Mouse (Mus musculus) midbrain, embryonic 13.5 days (tissue): ENCODE measurements around the gene Olfr893. TPM values are rescaled to one million over a fixed set of nuclear protein-coding genes. Genes with fewer than 3 reads are reported as not detected.
"Not testable (repeated sequence)": the region's sequence is repeated elsewhere in the genome, so short reads cannot be mapped to it uniquely, and the experiment has no call there.

Experiments
- ATAC-seq: fragments of 200-750 bp; cut with Nextera tagmentation; 2 replicates; pipeline ENCODE4 v1.8.0; 2017; ENCODE audit warnings: mild to moderate bottlenecking, moderate TSS enrichment, moderate library complexity
- H3K27ac ChIP-seq: fragments of 300-500 bp; sonication (generic); 2 replicates; pipeline ENCODE4 v1.5.1; 2015; ENCODE audit warnings: inconsistent platforms, mild to moderate bottlenecking, moderate library complexity
- H3K27me3 ChIP-seq: fragments of 300-500 bp; sonication (generic); 2 replicates; pipeline ENCODE4 v1.6.1; 2015; ENCODE audit warnings: mild to moderate bottlenecking, inconsistent platforms
- H3K36me3 ChIP-seq: fragments of 300-500 bp; sonication (generic); 2 replicates; pipeline ENCODE4 v1.6.1; 2015; ENCODE audit warnings: mild to moderate bottlenecking, inconsistent platforms
- H3K4me1 ChIP-seq: fragments of 300-500 bp; sonication (generic); replicated peaks from 2 replicates; pipeline ENCODE4 v1.6.1; 2015; ENCODE audit warnings: inconsistent platforms
- H3K4me2 ChIP-seq: fragments of 300-500 bp; sonication (generic); replicated peaks from 2 replicates; pipeline ENCODE4 v1.6.1; 2015; ENCODE audit warnings: moderate library complexity, mild to moderate bottlenecking, inconsistent platforms
- H3K4me3 ChIP-seq: fragments of 300-500 bp; sonication (generic); replicated peaks from 2 replicates; pipeline ENCODE4 v1.5.1; 2015; ENCODE audit warnings: mild to moderate bottlenecking, inconsistent platforms
- H3K9ac ChIP-seq: fragments of 300-500 bp; sonication (generic); replicated peaks from 2 replicates; pipeline ENCODE4 v1.6.1; 2015; ENCODE audit warnings: mild to moderate bottlenecking, inconsistent platforms
- H3K9me3 ChIP-seq: fragments of 300-500 bp; sonication (generic); 2 replicates; pipeline ENCODE4 v1.6.1; 2016; ENCODE audit warnings: mild to moderate bottlenecking, inconsistent platforms
- WGBS: fragments of 180-500 bp; shearing (Covaris S2); methylation state at CpG from one replicate; pipeline ENCODE4 v1.1.7; 2015; 5-methylcytosine and 5-hydroxymethylcytosine counted together
- polyA plus RNA-seq: library from polyadenylated mRNA; unstranded; fragments of >200 nt; fragmentation: Nextera tagmentation; extraction: Ambion mirVana; gene quantifications from 2 replicates; pipeline ENCODE4 v1.2.1, GENCODE M21; 2015

Olfr893 gene
- not detected in 2 replicates for polyA plus RNA-seq

DNA sequence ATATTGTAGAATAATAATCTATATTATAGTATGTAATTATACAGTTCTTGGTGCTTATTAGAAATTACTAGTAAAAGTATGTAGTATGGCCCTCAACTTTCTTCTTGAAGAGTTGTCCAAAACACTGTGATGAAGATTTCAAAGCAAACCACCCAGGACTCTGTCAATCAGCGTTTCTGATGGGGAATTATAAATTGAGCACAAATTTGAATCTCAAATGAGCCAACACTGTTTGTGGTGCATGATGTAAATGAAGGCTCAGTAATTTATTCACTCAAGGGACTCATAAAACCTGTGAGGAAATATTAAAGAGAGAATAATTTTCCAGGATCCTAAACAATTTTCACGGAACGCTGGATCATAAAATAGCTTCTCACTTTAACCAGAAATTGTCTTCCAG is at the start of gene Olfr893:
TSS of gene Olfr893 (plus strand) at position 301 of the 400 bp plus-strand sequence.
- Histone ChIP-seq H3K4me2 (no peak within 1 kb of the TSS), H3K9me3 (no peaks in the 10 kb centered on the region), H3K27me3 (no peaks in the 10 kb centered on the region), H3K36me3 (no peaks in the 10 kb centered on the region), H3K4me1 (no peaks in the 10 kb centered on the region), H3K4me3 (no peak within 1 kb of the TSS), H3K27ac (no peak within 1 kb of the TSS), H3K9ac (no peak within 1 kb of the TSS)
- WGBS = 79% methylated on average over 3 of the region's 3 CpGs
- ATAC-seq = no peak

GRCm38 (mm10) chr9:38168341-38168740 is 39.8 kb upstream of the Olfr893 start:
- ATAC-seq, H3K9ac ChIP-seq, H3K27ac ChIP-seq, H3K4me2 ChIP-seq, H3K4me3 ChIP-seq, H3K27me3 ChIP-seq, H3K9me3 ChIP-seq, H3K36me3 ChIP-seq, H3K4me1 ChIP-seq: not testable (repeated sequence)
- WGBS = 59% methylated on average over 2 of the region's 2 CpGs

DNA sequence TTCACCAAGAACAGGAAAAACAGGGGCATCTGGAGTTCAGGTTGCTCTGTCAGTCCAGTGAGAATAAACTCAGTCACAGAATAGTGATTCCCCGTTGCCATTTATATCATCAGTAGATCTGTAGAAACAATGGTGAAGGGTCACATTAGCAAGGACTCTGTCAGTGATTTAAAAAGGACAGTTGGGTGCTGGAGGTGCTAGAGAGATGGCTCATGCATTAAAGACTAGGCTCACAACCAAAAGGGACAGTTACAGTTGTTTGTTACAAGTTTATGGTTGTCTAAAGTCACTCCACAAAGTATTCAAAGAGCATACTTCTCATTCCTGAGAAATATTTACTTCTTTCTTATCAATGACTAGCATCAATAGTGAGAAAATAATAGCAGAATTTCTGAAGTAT is 27.4 kb upstream of the Olfr893 start, which contains the start of gene Olfr891:
TSS of gene Olfr891 (minus strand) at position 101 of the 400 bp plus-strand sequence.
- Histone ChIP-seq H3K9me3 (peaks cover 5% of the 10 kb centered on the region; the same call in 1 of the 2 replicates), H3K4me2 (no peak within 1 kb of the TSS)
- 81% methylated on average over 1 of the region's 1 CpGs for WGBS

DNA sequence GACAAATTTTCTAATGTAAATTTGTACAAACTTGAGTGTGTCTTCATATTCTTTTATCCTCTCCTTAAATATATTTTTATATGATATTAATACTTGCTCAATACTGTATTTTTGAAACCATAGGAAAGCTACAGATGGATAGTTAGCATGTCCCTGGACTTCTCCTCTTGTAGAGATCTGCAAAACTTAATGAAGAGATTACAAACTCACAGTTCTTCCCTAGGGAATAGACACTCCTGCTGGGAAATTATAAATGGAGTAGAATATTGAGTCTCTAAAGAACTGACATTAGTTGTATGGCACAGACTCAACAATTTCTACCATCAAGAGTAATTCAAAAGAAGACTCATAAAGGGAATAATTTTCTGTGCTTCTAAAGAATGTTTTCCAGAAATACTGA is 9.6 kb downstream of the Olfr893 start, which contains the start of gene Olfr894:
TSS of gene Olfr894 (plus strand) at position 301 of the 400 bp plus-strand sequence.
- ATAC-seq = no peak
- H3K4me2 ChIP-seq = no peak within 1 kb of the TSS
- H3K27ac ChIP-seq = no peak within 1 kb of the TSS
- no peaks in the 10 kb centered on the region for H3K27me3 ChIP-seq
- no peaks in the 10 kb centered on the region for H3K4me1 ChIP-seq
- H3K9ac ChIP-seq = no peak within 1 kb of the TSS
- H3K9me3 ChIP-seq = no peaks in the 10 kb centered on the region
- H3K4me3 ChIP-seq = no peak within 1 kb of the TSS
- no peaks in the 10 kb centered on the region for H3K36me3 ChIP-seq

More for the DNA sequence above, 27.4 kb upstream of the Olfr893 start, which contains the start of gene Olfr891:
- ATAC-seq = no peak
- Histone ChIP-seq H3K27me3 (no peaks in the 10 kb centered on the region), H3K4me3 (no peak within 1 kb of the TSS), H3K27ac (no peak within 1 kb of the TSS), H3K36me3 (no peaks in the 10 kb centered on the region), H3K9ac (no peak within 1 kb of the TSS), H3K4me1 (no peaks in the 10 kb centered on the region)

DNA sequence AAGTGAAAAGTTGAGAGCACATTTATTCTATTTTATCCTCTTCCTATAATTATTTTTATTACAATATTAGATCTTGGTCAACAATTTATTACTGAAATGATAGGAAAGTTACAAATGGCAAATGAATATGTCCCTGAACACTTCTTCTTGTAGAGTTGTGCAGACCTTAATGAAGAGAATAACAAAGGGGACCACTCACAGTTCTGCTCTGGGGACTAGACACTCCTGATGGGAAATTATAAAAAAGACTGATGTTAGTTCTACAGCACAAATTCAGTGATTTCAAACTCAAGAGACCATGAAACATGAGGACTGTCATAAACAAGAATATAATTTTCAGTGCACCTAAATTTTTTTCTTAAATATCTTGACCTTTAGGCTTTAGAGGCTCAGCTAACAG is 44.3 kb downstream of the Olfr893 start, which contains the start of gene Olfr143:
TSS of gene Olfr143 (plus strand) at position 301 of the 400 bp plus-strand sequence.
- Histone ChIP-seq H3K4me1 (no peaks in the 10 kb centered on the region), H3K36me3 (no peaks in the 10 kb centered on the region), H3K9ac (no peak within 1 kb of the TSS), H3K9me3 (no peaks in the 10 kb centered on the region), H3K27me3 (no peaks in the 10 kb centered on the region), H3K4me3 (no peak within 1 kb of the TSS), H3K27ac (no peak within 1 kb of the TSS), H3K4me2 (no peak within 1 kb of the TSS)
- ATAC-seq = no peak

Other genes starting within 250 kb of the Olfr893 start
- gene Olfr881, start 216.5 kb upstream of the Olfr893 start, polyA plus RNA-seq = not detected in 2 replicates
- gene Olfr883, start 182.6 kb upstream of the Olfr893 start, polyA plus RNA-seq = not detected in 2 replicates
- not detected in 2 replicates for gene Olfr884, start 161.8 kb upstream of the Olfr893 start, polyA plus RNA-seq
- gene Olfr885, start 147.0 kb upstream of the Olfr893 start, polyA plus RNA-seq = not detected in 2 replicates
- gene Olfr887, start 124.3 kb upstream of the Olfr893 start, polyA plus RNA-seq = not detected in 2 replicates
- gene Olfr888, start 100.2 kb upstream of the Olfr893 start, polyA plus RNA-seq = not detected in 2 replicates
- 0.06 and 0.07 TPM in 2 replicates for gene Olfr889, start 93.2 kb upstream of the Olfr893 start, polyA plus RNA-seq
- gene Olfr890, start 65.8 kb upstream of the Olfr893 start, polyA plus RNA-seq = not detected in 2 replicates
- not detected in 2 replicates for gene Olfr891, start 27.5 kb upstream of the Olfr893 start, polyA plus RNA-seq
- not detected in 2 replicates for gene Olfr894, start 9.7 kb downstream of the Olfr893 start, polyA plus RNA-seq
- gene Olfr143, start 44.4 kb downstream of the Olfr893 start, polyA plus RNA-seq = not detected in 2 replicates
- gene Olfr895, start 59.5 kb downstream of the Olfr893 start, polyA plus RNA-seq = not detected in 2 replicates
- gene Olfr896-ps1, start 82.7 kb downstream of the Olfr893 start, polyA plus RNA-seq = not detected in 2 replicates
- not detected in 2 replicates for gene Olfr25, start 120.7 kb downstream of the Olfr893 start, polyA plus RNA-seq
- not detected in 2 replicates for gene Olfr898, start 140.0 kb downstream of the Olfr893 start, polyA plus RNA-seq
- gene Olfr250, start 158.5 kb downstream of the Olfr893 start, polyA plus RNA-seq = not detected in 2 replicates
- not detected in 2 replicates for gene Olfr251, start 168.7 kb downstream of the Olfr893 start, polyA plus RNA-seq
- gene Olfr147, start 193.3 kb downstream of the Olfr893 start, polyA plus RNA-seq = not detected in 2 replicates
- not detected in 2 replicates for gene Olfr901, start 221.1 kb downstream of the Olfr893 start, polyA plus RNA-seq
- not detected in 2 replicates for gene Olfr902, start 239.3 kb downstream of the Olfr893 start, polyA plus RNA-seq